Mouse (Mus musculus) erythroblast, embryonic 14.5 days (primary cell): ENCODE measurements around the gene Banf2.

Source experiments
- GATA1 ChIP-seq: IDR thresholded peaks from 2 replicates; pipeline ENCODE4 v1.6.1; 2012; ENCODE audit warnings: low read length, inconsistent platforms, mixed read lengths
- TAL1 ChIP-seq: IDR thresholded peaks from 3 replicates; pipeline ENCODE4 v1.6.1; 2012; ENCODE audit warnings: low read length, inconsistent platforms, mixed read lengths

DNA sequence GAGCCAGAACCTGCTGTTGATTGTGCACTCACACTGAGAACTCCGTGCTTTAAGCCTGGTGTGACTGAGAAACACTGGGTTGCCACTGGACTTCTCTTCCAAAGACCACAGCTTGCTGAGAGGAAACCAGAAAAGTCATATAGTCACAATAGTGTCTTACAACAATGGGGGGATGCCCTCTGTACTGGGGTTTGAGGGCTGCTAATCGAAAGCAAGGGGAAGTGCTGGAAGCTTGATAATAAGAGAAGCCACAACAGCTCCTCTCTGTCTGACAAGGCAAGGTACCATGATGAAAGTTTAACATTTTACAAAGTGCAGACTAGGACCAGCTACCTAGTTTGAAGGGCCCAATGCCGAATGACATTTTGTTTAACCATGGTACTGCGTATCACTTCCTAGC, 36.8 kb downstream of the Banf2 start:
- TF ChIP-seq GATA1 (no peak), TAL1 (no peak)
